Mouse (Mus musculus): ENCODE results near the gene Dtx3l.

DNA sequence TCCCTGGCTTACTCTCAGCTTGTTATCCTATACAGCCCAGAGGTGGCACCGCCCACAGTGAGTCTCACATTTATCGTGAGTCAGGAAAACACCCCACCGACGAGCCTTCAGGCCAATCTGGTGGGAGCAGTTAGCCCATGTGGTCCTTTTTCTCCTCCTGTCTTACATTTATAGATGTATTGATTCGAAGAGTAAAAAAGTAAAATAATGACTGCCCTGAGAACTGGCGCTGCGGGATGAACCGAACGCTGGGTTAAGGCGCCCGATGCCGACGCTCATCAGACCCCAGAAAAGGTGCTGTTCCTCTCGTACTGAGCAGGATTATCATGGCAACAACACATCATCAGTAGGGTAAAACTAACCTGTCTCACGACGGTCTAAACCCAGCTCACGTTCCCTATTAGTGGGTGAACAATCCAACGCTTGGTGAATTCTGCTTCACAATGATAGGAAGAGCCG, 42.4 kb upstream of the Dtx3l start:
- no peak for TF ChIP-seq CTCF (IDR thresholded peaks at IDR 0.05; ENCODE audit: extremely low read depth, insufficient read length, insufficient replicate concordance, low read depth, low read length)
- TF ChIP-seq POLR2A (IDR thresholded peaks at IDR 0.05; ENCODE audit: low read depth, low read length), result no peak
